Mouse (Mus musculus) erythroblast, embryonic 14.5 days (primary cell): Measurements from ENCODE around the gene Ankzf1.

Experiments used
- GATA1 ChIP-seq: IDR thresholded peaks from 2 replicates; pipeline ENCODE4 v1.6.1; 2012; ENCODE audit warnings: low read length, inconsistent platforms, mixed read lengths
- TAL1 ChIP-seq: IDR thresholded peaks from 3 replicates; pipeline ENCODE4 v1.6.1; 2012; ENCODE audit warnings: low read length, inconsistent platforms, mixed read lengths

DNA sequence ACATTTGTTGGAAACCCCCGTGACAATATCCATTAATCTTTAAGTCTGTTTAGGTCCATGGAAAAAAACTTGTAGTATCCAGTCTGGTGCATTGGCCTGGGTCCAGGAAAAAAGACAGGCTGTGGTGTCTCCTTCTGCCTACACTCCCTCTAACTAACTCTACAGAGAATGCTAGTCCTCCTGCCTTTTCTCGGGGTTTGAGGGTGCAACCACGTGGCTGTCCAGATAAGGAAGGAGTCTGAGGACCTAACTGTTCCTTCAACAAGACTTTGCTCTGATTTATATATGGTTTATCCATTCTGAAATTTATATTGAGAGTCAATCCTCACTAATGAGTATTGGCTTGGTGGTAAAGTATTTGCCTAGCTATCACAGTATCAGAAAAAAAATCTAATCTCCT, 36.1 kb upstream of the Ankzf1 start:
- TF ChIP-seq GATA1, result no peak
- no peak for TF ChIP-seq TAL1
